8 mouse cellular contexts compared by ENCODE assay signal in genomic region chrX:152327689-152328052, GRCm38 (mm10). TPM values are rescaled to one million over a fixed set of nuclear protein-coding genes. Genes with fewer than 3 reads are reported as not detected.
DNase-seq lines count a peak whose midpoint lies in the region; ATAC-seq and TF ChIP-seq lines count a peak whose summit lies in the region.

No protein-coding gene starts in this region.

- no peak for TF ChIP-seq CTCF in lung, embryonic 14.5 days (IDR thresholded peaks at IDR 0.05; ENCODE audit: low read depth)

- H3K9ac ChIP-seq in lung, embryonic 14.5 days, result peak overlapping the region; percentile 16; the same call in 1 of the 2 replicates
- H3K9ac ChIP-seq in limb, embryonic 11.5 days (ENCODE audit: low read length), result peak overlapping the region; percentile 22; the same call in 1 of the 2 replicates
- no peak overlapping the region for H3K9ac ChIP-seq in neural tube, embryonic 14.5 days (replicated peaks; ENCODE audit: low read depth, low read length)

- no peaks in the 10 kb centered on the region for H3K27me3 ChIP-seq in lung, embryonic 14.5 days (ENCODE audit: insufficient read depth, low read length)
- peaks cover 4% of the 10 kb centered on the region for H3K27me3 ChIP-seq in erythroblast, embryonic 14.5 days (ENCODE audit: control insufficient read depth)
- H3K27me3 ChIP-seq in limb, embryonic 11.5 days (ENCODE audit: control insufficient read depth, insufficient read depth, low read length), result peaks cover 10% of the 10 kb centered on the region
- H3K27me3 ChIP-seq in neural tube, embryonic 14.5 days (ENCODE audit: control insufficient read depth, insufficient read depth, low read length), result no peaks in the 10 kb centered on the region

- H3K9me3 ChIP-seq in lung, embryonic 14.5 days (ENCODE audit: low read depth, low read length), result no peaks in the 10 kb centered on the region
- H3K9me3 ChIP-seq in erythroblast, embryonic 14.5 days (ENCODE audit: control insufficient read depth, low read length), result no peaks in the 10 kb centered on the region
- H3K9me3 ChIP-seq in limb, embryonic 11.5 days (ENCODE audit: control insufficient read depth, low read length), result no peaks in the 10 kb centered on the region
- no peaks in the 10 kb centered on the region for H3K9me3 ChIP-seq in neural tube, embryonic 14.5 days (ENCODE audit: control insufficient read depth, low read length)

- intact Hi-C loops in gastrocnemius, postnatal 36 days (cut with DNase I), result no loop called here

- no peaks in the 10 kb centered on the region for H3K36me3 ChIP-seq in lung, embryonic 14.5 days (ENCODE audit: insufficient read depth)
- H3K36me3 ChIP-seq in erythroblast, embryonic 14.5 days (ENCODE audit: control insufficient read depth), result no peaks in the 10 kb centered on the region
- no peaks in the 10 kb centered on the region for H3K36me3 ChIP-seq in limb, embryonic 11.5 days (ENCODE audit: control insufficient read depth, insufficient read depth, low read length)
- no peaks in the 10 kb centered on the region for H3K36me3 ChIP-seq in neural tube, embryonic 14.5 days (ENCODE audit: control insufficient read depth, insufficient read depth, low read length)

- H3K27ac ChIP-seq in lung, embryonic 14.5 days (ENCODE audit: low read depth), result no peak overlapping the region
- H3K27ac ChIP-seq in limb, embryonic 11.5 days (replicated peaks; ENCODE audit: low read depth, low read length), result no peak overlapping the region
- H3K27ac ChIP-seq in neural tube, embryonic 14.5 days (ENCODE audit: low read depth, low read length), result no peak overlapping the region

- H3K4me1 ChIP-seq in lung, embryonic 14.5 days (ENCODE audit: insufficient read depth), result no peaks in the 10 kb centered on the region
- peaks cover 11% of the 10 kb centered on the region for H3K4me1 ChIP-seq in erythroblast, embryonic 14.5 days (ENCODE audit: control insufficient read depth)
- no peaks in the 10 kb centered on the region for H3K4me1 ChIP-seq in limb, embryonic 11.5 days (ENCODE audit: control insufficient read depth, insufficient read depth, low read length)
- no peaks in the 10 kb centered on the region for H3K4me1 ChIP-seq in neural tube, embryonic 14.5 days (ENCODE audit: control insufficient read depth, insufficient read depth, low read length)

- peak overlapping the region; percentile 53 for H3K4me3 ChIP-seq in lung, embryonic 14.5 days (ENCODE audit: low read depth, low read length)
- H3K4me3 ChIP-seq in erythroblast, embryonic 14.5 days (replicated peaks), result peak overlapping the region; percentile 81
- H3K4me3 ChIP-seq in limb, embryonic 11.5 days (ENCODE audit: low read depth, low read length), result peak overlapping the region; percentile 54; the same call in 1 of the 2 replicates
- H3K4me3 ChIP-seq in neural tube, embryonic 14.5 days (ENCODE audit: low read depth, low read length), result peak overlapping the region; percentile 47; the same call in 1 of the 2 replicates

- peak overlapping the region; percentile 60 for H3K4me2 ChIP-seq in lung, embryonic 14.5 days
- H3K4me2 ChIP-seq in limb, embryonic 11.5 days (ENCODE audit: low read depth, severe bottlenecking), result peak overlapping the region; percentile 28
- H3K4me2 ChIP-seq in neural tube, embryonic 14.5 days (ENCODE audit: low read depth, low read length), result peak overlapping the region; percentile 50

- WGBS in lung, embryonic 14.5 days, result 14% methylated on average over 8 of the region's 8 CpGs
- 25% methylated on average over 8 of the region's 8 CpGs for WGBS in limb, embryonic 11.5 days
- 32% methylated on average over 8 of the region's 8 CpGs for WGBS in neural tube, embryonic 14.5 days

- no peak for DNase-seq in lung, embryonic 14.5 days
- DNase-seq in lung, postnatal 14 days, result no peak
- no peak for DNase-seq in limb, embryonic 11.5 days (ENCODE audit: low spot score)
- DNase-seq in gastrocnemius, postnatal 36 days, result no peak
- DNase-seq in retina, embryonic 14.5 days (ENCODE audit: low spot score), result no peak
- DNase-seq in thymus, adult 18-20 months, result no peak

- peak; percentile 26; the same call in 1 of the 2 replicates for ATAC-seq in lung, embryonic 14.5 days (ENCODE audit: insufficient read depth)
- peak; percentile 33 for ATAC-seq in limb, embryonic 11.5 days (ENCODE audit: insufficient number of reproducible peaks, low FRiP score, low TSS enrichment, low read depth)
- ATAC-seq in neural tube, embryonic 14.5 days (ENCODE audit: low read depth), result no peak

RNA-seq across cellular contexts. Expression of gene Kantr, which starts 0.4 kb away (rescaled TPM):
- 13.8 and 14.8 TPM in 2 replicates for polyA plus RNA-seq in lung, embryonic 14.5 days (2014; fragmentation: Nextera tagmentation; extraction: Ambion mirVana)
- polyA plus RNA-seq in erythroblast, embryonic 14.5 days (2012), result 0.01 TPM in 1 of 2 replicates, not detected in the other
- polyA plus RNA-seq in limb, embryonic 11.5 days (2014; fragmentation: Nextera tagmentation; extraction: Ambion mirVana), result 18.5 and 19.2 TPM in 2 replicates
- polyA plus RNA-seq in neural tube, embryonic 14.5 days (2014; fragmentation: Nextera tagmentation; extraction: Ambion mirVana), result 33.4 and 38.9 TPM in 2 replicates
- total RNA-seq in gastrocnemius, postnatal 36 days (2021), result 1 to 10 TPM; 1.6 to 2.3 TPM

RNA-seq across cellular contexts. Expression of gene Tspyl2, which starts 14.6 kb away (rescaled TPM):
- 23.1 and 26.0 TPM in 2 replicates for polyA plus RNA-seq in lung, embryonic 14.5 days (2014; fragmentation: Nextera tagmentation; extraction: Ambion mirVana)
- polyA plus RNA-seq in erythroblast, embryonic 14.5 days (2012), result 0.21 and 0.28 TPM in 2 replicates
- 28.5 and 30.3 TPM in 2 replicates for polyA plus RNA-seq in limb, embryonic 11.5 days (2014; fragmentation: Nextera tagmentation; extraction: Ambion mirVana)
- 45.6 and 47.4 TPM in 2 replicates for polyA plus RNA-seq in neural tube, embryonic 14.5 days (2014; fragmentation: Nextera tagmentation; extraction: Ambion mirVana)
- 10 to 100 TPM in 1 of 2 experiments, 1 to 10 TPM in 1; 9.1 to 11.4 TPM for total RNA-seq in gastrocnemius, postnatal 36 days (2021)

RNA-seq across cellular contexts. Expression of gene Gpr173, which starts 40.8 kb away (rescaled TPM):
- polyA plus RNA-seq in lung, embryonic 14.5 days (2014; fragmentation: Nextera tagmentation; extraction: Ambion mirVana), result 4.5 and 5.4 TPM in 2 replicates
- polyA plus RNA-seq in erythroblast, embryonic 14.5 days (2012), result not detected in 2 replicates
- 4.6 and 5.2 TPM in 2 replicates for polyA plus RNA-seq in limb, embryonic 11.5 days (2014; fragmentation: Nextera tagmentation; extraction: Ambion mirVana)
- polyA plus RNA-seq in neural tube, embryonic 14.5 days (2014; fragmentation: Nextera tagmentation; extraction: Ambion mirVana), result 6.3 and 6.9 TPM in 2 replicates
- total RNA-seq in gastrocnemius, postnatal 36 days (2021), result under 1 TPM; 0.28 to 0.84 TPM

Comparison
In these comparisons a context has a peak if more than half of its experiments do, and no peak if none do; other contexts are left out.
1. RNA of gene Kantr, which starts 0.4 kb away (polyA plus RNA-seq): 33.4 to 38.9 TPM in neural tube, embryonic 14.5 days, 18.5 to 19.2 TPM in limb, embryonic 11.5 days and 13.8 to 14.8 TPM in lung, embryonic 14.5 days; 0.01 TPM in erythroblast, embryonic 14.5 days; every median in the first group is over 10 times any median in the second.
2. RNA of gene Tspyl2, which starts 14.6 kb away (polyA plus RNA-seq): 45.6 to 47.4 TPM in neural tube, embryonic 14.5 days, 28.5 to 30.3 TPM in limb, embryonic 11.5 days and 23.1 to 26.0 TPM in lung, embryonic 14.5 days; 0.21 to 0.28 TPM in erythroblast, embryonic 14.5 days; every median in the first group is over 10 times any median in the second.
3. Peak in every context shown above with its lines, with median percentiles within 50 percentile points of each other: H3K4me2 ChIP-seq and H3K4me3 ChIP-seq.